9 mouse cellular contexts compared by ENCODE assay signal in genomic region chr3:121636315-121636714, GRCm38 (mm10). TPM values are rescaled to one million over a fixed set of nuclear protein-coding genes. Genes with fewer than 3 reads are reported as not detected.
DNase-seq lines count a peak whose midpoint lies in the region; ATAC-seq and TF ChIP-seq lines count a peak whose summit lies in the region.
"Had no signal": no experiment of that assay in that cellular context is flagged by ENCODE, and none has a peak within 500 bp of the region (broad histone marks: within the 10 kb centered on the region; RNA-seq: fewer than 3 reads in every experiment).

No protein-coding gene starts in this region.

- H3K4me3 ChIP-seq in E14TG2a.4 (replicated peaks; ENCODE audit: low read length): no peak overlapping the region
- no peak overlapping the region for H3K4me3 ChIP-seq in forebrain, embryonic 16.5 days (replicated peaks; ENCODE audit: low read length)
- H3K4me3 ChIP-seq: megakaryocyte, embryonic 14.5 days had no signal

- H3K4me1 ChIP-seq in E14TG2a.4 (replicated peaks; ENCODE audit: low read depth, low read length): peaks cover 7% of the 10 kb centered on the region
- no peaks in the 10 kb centered on the region for H3K4me1 ChIP-seq in forebrain, embryonic 16.5 days (replicated peaks; ENCODE audit: control insufficient read depth, insufficient read depth, low read length)
- H3K4me1 ChIP-seq: megakaryocyte, embryonic 14.5 days had no signal

- H3K9me3 ChIP-seq in E14TG2a.4 (ENCODE audit: low read length): no peaks in the 10 kb centered on the region
- H3K9me3 ChIP-seq in forebrain, embryonic 16.5 days (ENCODE audit: control insufficient read depth, low read length): no peaks in the 10 kb centered on the region

- H3K4me2 ChIP-seq in forebrain, embryonic 16.5 days (ENCODE audit: low read length): no peak overlapping the region

- H3K9ac ChIP-seq in forebrain, embryonic 16.5 days (replicated peaks; ENCODE audit: low read depth, low read length): no peak overlapping the region

- 55% methylated on average over 6 of the region's 6 CpGs for WGBS in forebrain, embryonic 16.5 days

- DNase-seq in embryo, embryonic 11 days: peak; percentile 31
- DNase-seq in embryo, embryonic 10.5 days (ENCODE audit: low spot score): no peak
- DNase-seq in heart, postnatal 36 days: peak; percentile 70 to 71
- peak; percentile 58 to 71 for DNase-seq in left cerebral cortex, adult 9 months (ENCODE audit: low spot score in 2 of 2)
- DNase-seq in right cerebral cortex, postnatal 25 days: peak; percentile 14
- DNase-seq in thymus, postnatal 25 days: no peak

- intact Hi-C loops in heart, postnatal 36 days (cut with DNase I): loop anchor here (1.0 to 5.0 kb wide), 3 partner anchors 87 to 100 kb away; partner anchors contain the start of gene F3

- H3K36me3 ChIP-seq in E14TG2a.4 (ENCODE audit: insufficient read depth, low read length): no peaks in the 10 kb centered on the region
- H3K36me3 ChIP-seq in forebrain, embryonic 16.5 days (ENCODE audit: control insufficient read depth, insufficient read depth): no peaks in the 10 kb centered on the region

- 0 out of 2 replicates have a peak, but pooled peaks have one; percentile 3 for TF ChIP-seq CTCF in E14TG2a.4 (conservative IDR thresholded peaks at IDR 0.05; ENCODE audit: low read length)

- H3K27me3 ChIP-seq in E14TG2a.4 (ENCODE audit: insufficient read depth, low read length): peaks cover 9% of the 10 kb centered on the region; the same call in 1 of the 2 replicates
- no peaks in the 10 kb centered on the region for H3K27me3 ChIP-seq in forebrain, embryonic 16.5 days (replicated peaks; ENCODE audit: control insufficient read depth, insufficient read depth, low read length)

- H3K27ac ChIP-seq in forebrain, embryonic 16.5 days (ENCODE audit: low read length): no peak overlapping the region

- peak; percentile 68 for ATAC-seq in forebrain, embryonic 16.5 days

RNA-seq across cellular contexts. Expression of gene 4930432M17Rik, which starts 34.2 kb away (rescaled TPM):
- polyA plus RNA-seq in forebrain, embryonic 16.5 days (2015; fragmentation: Nextera tagmentation; extraction: Ambion mirVana): not detected in 2 replicates
- not detected for total RNA-seq in heart, postnatal 36 days (2021)

Comparison
In these comparisons a context has a peak if more than half of its experiments do, and no peak if none do; other contexts are left out.
1. DNase-seq: peak in embryo, embryonic 11 days (single experiment), heart, postnatal 36 days (2 of 2), left cerebral cortex, adult 9 months (2 of 2) and right cerebral cortex, postnatal 25 days (single experiment); none in embryo, embryonic 10.5 days (single experiment) and thymus, postnatal 25 days (single experiment).